Mouse (Mus musculus): ENCODE measurements around the gene Atp2b1. TPM values are rescaled to one million over a fixed set of nuclear protein-coding genes. Genes with fewer than 3 reads are reported as not detected.

Gene Atp2b1
- total and polyA plus RNA-seq, 2 experiments from 2014 or later, result 189 to 299 TPM

- no peaks in the 10 kb centered on the region for H3K27me3 ChIP-seq (ENCODE audit: insufficient read depth, low read length)
- no peaks in the 10 kb centered on the region; the same call in 1 of the 2 replicates for H3K4me1 ChIP-seq (ENCODE audit: insufficient read depth, low read length)
- peak overlapping the region; percentile 96 for H3K4me3 ChIP-seq (ENCODE audit: low read depth, low read length)
- H3K27ac ChIP-seq (ENCODE audit: low read depth, low read length), result peak overlapping the region; percentile 99
- H3K9ac ChIP-seq (replicated peaks; ENCODE audit: low read length, poor library complexity, severe bottlenecking), result peak overlapping the region; percentile 95
- TF ChIP-seq CTCF (IDR thresholded peaks at IDR 0.05), result no peak
- no peaks in the 10 kb centered on the region for H3K9me3 ChIP-seq (ENCODE audit: low read length)
- no peaks in the 10 kb centered on the region for H3K36me3 ChIP-seq (ENCODE audit: insufficient read depth, low read length)
- under 1% methylated on average over 18 of the region's 19 CpGs for WGBS
- peak overlapping the region; percentile 72 for H3K4me2 ChIP-seq (ENCODE audit: low read depth, low read length, poor library complexity, severe bottlenecking)
- DNase-seq (ENCODE audit: low spot score) (no peak), ATAC-seq (ENCODE audit: low FRiP score) (no peak)
Measured at GRCm38 (mm10) chr10:98913610-98913960, 621 bp upstream of the Atp2b1 start.

DNA sequence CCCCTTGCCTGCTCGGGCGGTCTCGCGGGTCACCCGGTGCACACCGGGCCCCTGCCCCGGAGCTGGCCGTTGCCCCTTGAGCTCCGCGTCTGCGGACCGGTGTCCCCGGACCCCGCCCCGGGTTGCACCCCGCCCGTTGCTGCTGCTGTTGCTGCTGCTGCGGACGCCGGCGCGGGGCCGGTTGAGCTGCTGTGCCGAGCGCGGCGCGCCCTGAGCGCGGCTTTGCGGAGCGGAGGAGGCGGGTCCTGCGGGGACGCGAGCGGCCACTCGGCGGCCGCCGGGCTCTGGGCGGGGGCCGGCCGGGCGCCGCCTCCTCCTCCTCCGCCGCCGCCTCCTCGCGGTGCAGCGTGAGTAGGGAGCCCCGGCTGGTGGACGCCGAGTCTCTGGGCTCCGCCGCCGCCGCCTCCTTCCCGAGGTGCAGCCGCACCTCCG is 620 bp downstream of the Atp2b1 start:
- no peaks in the 10 kb centered on the region for H3K9me3 ChIP-seq (ENCODE audit: low read length)
- H3K9ac ChIP-seq (replicated peaks; ENCODE audit: low read length, poor library complexity, severe bottlenecking), result peak overlapping the region; percentile 95
- H3K4me1 ChIP-seq (ENCODE audit: insufficient read depth, low read length), result no peaks in the 10 kb centered on the region; the same call in 1 of the 2 replicates
- H3K4me3 ChIP-seq (ENCODE audit: low read depth, low read length), result peak overlapping the region; percentile 96
- peak; percentile 25 for TF ChIP-seq CTCF (IDR thresholded peaks at IDR 0.05)
- peak overlapping the region; percentile 99 for H3K27ac ChIP-seq (ENCODE audit: low read depth, low read length)
- ATAC-seq (ENCODE audit: low FRiP score) (peak; percentile 83), DNase-seq (ENCODE audit: low spot score) (peak; percentile 82)
- peak overlapping the region; percentile 72 for H3K4me2 ChIP-seq (ENCODE audit: low read depth, low read length, poor library complexity, severe bottlenecking)
- H3K36me3 ChIP-seq (ENCODE audit: insufficient read depth, low read length), result no peaks in the 10 kb centered on the region
- no peaks in the 10 kb centered on the region for H3K27me3 ChIP-seq (ENCODE audit: insufficient read depth, low read length)
- 1% methylated on average over 40 of the region's 62 CpGs for WGBS

GRCm38 (mm10) chr10:98915398-98915931 is 1.3 kb downstream of the Atp2b1 start:
- H3K36me3 ChIP-seq (ENCODE audit: insufficient read depth, low read length), result no peaks in the 10 kb centered on the region
- peak overlapping the region; percentile 95 for H3K9ac ChIP-seq (replicated peaks; ENCODE audit: low read length, poor library complexity, severe bottlenecking)
- no peaks in the 10 kb centered on the region; the same call in 1 of the 2 replicates for H3K4me1 ChIP-seq (ENCODE audit: insufficient read depth, low read length)
- 0 out of 2 replicates have a peak, but pooled peaks have one; percentile 1 for ATAC-seq (ENCODE audit: low FRiP score)
- no peaks in the 10 kb centered on the region for H3K9me3 ChIP-seq (ENCODE audit: low read length)
- H3K27ac ChIP-seq (ENCODE audit: low read depth, low read length), result peak overlapping the region; percentile 99
- no peaks in the 10 kb centered on the region for H3K27me3 ChIP-seq (ENCODE audit: insufficient read depth, low read length)
- H3K4me3 ChIP-seq (ENCODE audit: low read depth, low read length), result peak overlapping the region; percentile 96
- TF ChIP-seq CTCF (IDR thresholded peaks at IDR 0.05), result no peak
- DNase-seq (ENCODE audit: low spot score), result no peak
- WGBS, result 0% methylated on average over 31 of the region's 54 CpGs
- peak overlapping the region; percentile 72 for H3K4me2 ChIP-seq (ENCODE audit: low read depth, low read length, poor library complexity, severe bottlenecking)

GRCm38 (mm10) chr10:98916011-98916780 is 2.0 kb downstream of the Atp2b1 start:
- 4% methylated on average over 22 of the region's 22 CpGs for WGBS
- H3K27me3 ChIP-seq (ENCODE audit: insufficient read depth, low read length), result no peaks in the 10 kb centered on the region
- H3K4me1 ChIP-seq (ENCODE audit: insufficient read depth, low read length), result no peaks in the 10 kb centered on the region; the same call in 1 of the 2 replicates
- peak overlapping the region; percentile 72 for H3K4me2 ChIP-seq (ENCODE audit: low read depth, low read length, poor library complexity, severe bottlenecking)
- peak; percentile 27; the same call in 1 of the 2 replicates for TF ChIP-seq CTCF (IDR thresholded peaks at IDR 0.05)
- peak overlapping the region; percentile 99 for H3K27ac ChIP-seq (ENCODE audit: low read depth, low read length)
- no peaks in the 10 kb centered on the region for H3K36me3 ChIP-seq (ENCODE audit: insufficient read depth, low read length)
- peak overlapping the region; percentile 96 for H3K4me3 ChIP-seq (ENCODE audit: low read depth, low read length)
- no peaks in the 10 kb centered on the region for H3K9me3 ChIP-seq (ENCODE audit: low read length)
- H3K9ac ChIP-seq (replicated peaks; ENCODE audit: low read length, poor library complexity, severe bottlenecking), result peak overlapping the region; percentile 95
- no peak for ATAC-seq (ENCODE audit: low FRiP score)
- DNase-seq (ENCODE audit: low spot score), result peak; percentile 67

DNA sequence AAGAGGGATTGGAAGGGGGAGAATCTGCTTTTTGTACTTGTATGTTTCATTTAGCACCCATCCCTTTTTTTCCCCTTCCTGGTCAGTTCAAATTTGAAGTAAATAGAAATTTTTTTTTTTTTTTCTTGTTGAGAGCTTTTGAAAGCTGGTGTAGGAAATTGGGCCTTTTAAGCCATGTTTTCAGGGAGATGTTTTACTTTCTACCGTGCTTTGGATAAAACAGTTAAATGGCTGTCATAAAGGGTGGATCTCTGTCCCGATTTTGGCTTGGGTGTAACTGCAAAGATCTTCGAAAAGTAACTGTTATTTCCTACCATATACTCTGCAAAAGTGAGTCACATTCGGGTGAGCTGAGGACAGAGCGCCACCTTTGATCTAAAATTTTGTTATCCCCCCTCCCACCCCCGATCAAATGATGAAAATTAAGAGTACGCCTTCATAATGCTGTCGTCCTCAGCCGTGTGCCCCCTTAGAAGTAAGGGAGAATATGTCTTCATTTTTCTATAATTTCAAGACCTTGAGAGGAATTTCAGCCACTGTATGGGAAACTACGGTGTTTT is 2.7 kb downstream of the Atp2b1 start:
- 64% methylated on average over 10 of the region's 10 CpGs for WGBS
- Histone ChIP-seq H3K4me3 (ENCODE audit: low read depth, low read length) (peak overlapping the region; percentile 96), H3K27me3 (ENCODE audit: insufficient read depth, low read length) (no peaks in the 10 kb centered on the region), H3K4me1 (ENCODE audit: insufficient read depth, low read length) (no peaks in the 10 kb centered on the region; the same call in 1 of the 2 replicates), H3K9ac (replicated peaks; ENCODE audit: low read length, poor library complexity, severe bottlenecking) (peak overlapping the region; percentile 95; the same call in 1 of the 2 replicates), H3K4me2 (ENCODE audit: low read depth, low read length, poor library complexity, severe bottlenecking) (peak overlapping the region; percentile 72), H3K9me3 (ENCODE audit: low read length) (no peaks in the 10 kb centered on the region), H3K36me3 (ENCODE audit: insufficient read depth, low read length) (no peaks in the 10 kb centered on the region), H3K27ac (ENCODE audit: low read depth, low read length) (no peak overlapping the region)
- ATAC-seq (ENCODE audit: low FRiP score) (no peak), DNase-seq (ENCODE audit: low spot score) (no peak)
- TF ChIP-seq CTCF (IDR thresholded peaks at IDR 0.05), result no peak

DNA sequence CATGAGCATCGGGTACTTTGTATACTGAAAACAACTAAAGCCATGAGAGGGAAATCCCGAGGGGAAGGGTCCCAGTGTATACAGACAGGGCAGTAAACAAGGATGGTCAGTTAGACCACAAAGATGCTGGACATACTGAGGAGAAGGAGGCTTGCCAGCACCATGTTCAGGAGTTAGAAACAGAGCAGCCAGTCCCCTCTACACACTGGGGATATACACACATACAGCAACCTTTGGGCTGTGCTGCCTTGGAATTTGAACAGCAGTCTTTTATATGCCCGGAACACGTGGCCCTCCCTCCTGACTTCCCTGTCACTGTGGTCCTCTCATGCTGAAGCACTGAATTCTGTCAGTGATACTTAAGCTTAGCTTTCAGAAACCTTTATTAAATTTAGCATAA is 10.9 kb downstream of the Atp2b1 start:
- Histone ChIP-seq H3K9me3 (ENCODE audit: low read length) (no peaks in the 10 kb centered on the region), H3K4me3 (ENCODE audit: low read depth, low read length) (no peak overlapping the region), H3K27me3 (ENCODE audit: insufficient read depth, low read length) (no peaks in the 10 kb centered on the region), H3K27ac (ENCODE audit: low read depth, low read length) (no peak overlapping the region), H3K9ac (replicated peaks; ENCODE audit: low read length, poor library complexity, severe bottlenecking) (no peak overlapping the region), H3K4me1 (ENCODE audit: insufficient read depth, low read length) (no peaks in the 10 kb centered on the region), H3K36me3 (ENCODE audit: insufficient read depth, low read length) (no peaks in the 10 kb centered on the region), H3K4me2 (ENCODE audit: low read depth, low read length, poor library complexity, severe bottlenecking) (no peak overlapping the region)
- no peak for TF ChIP-seq CTCF (IDR thresholded peaks at IDR 0.05)
- 91% methylated on average over 4 of the region's 4 CpGs for WGBS
- DNase-seq (ENCODE audit: low spot score) (no peak), ATAC-seq (ENCODE audit: low FRiP score) (no peak)
